In the genomic region with DNA sequence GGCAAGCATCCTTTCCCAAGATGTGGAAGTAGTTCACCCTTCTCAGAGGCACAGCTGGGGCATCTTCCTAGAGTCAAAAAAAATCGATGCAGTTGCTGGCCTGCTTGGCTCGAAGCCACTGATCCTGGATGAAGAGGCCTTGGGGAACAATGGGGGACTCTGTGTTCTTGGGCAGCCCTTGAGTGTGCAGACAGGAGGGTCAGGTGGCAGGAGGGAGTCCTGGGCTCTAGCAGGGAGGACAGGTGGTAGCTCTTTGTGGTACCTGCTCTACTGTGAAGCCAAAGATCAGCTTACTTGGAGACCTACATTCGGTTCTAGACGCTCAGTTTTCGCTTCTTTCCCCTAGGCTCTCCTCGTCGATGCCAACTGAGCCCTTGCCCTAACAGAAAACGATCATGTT, we compare ENCODE assay signal across 29 mouse cellular contexts. TPM values are rescaled to one million over a fixed set of nuclear protein-coding genes. Genes with fewer than 3 reads are reported as not detected.
"Had no signal": no experiment of that assay in that cellular context is flagged by ENCODE, and none has a peak within 500 bp of the region (broad histone marks: within the 10 kb centered on the region; RNA-seq: fewer than 3 reads in every experiment).

No protein-coding gene starts in this region.

- ATAC-seq: intestine, embryonic 15.5 days; liver, embryonic 12.5 days; midbrain, embryonic 16.5 days had no signal

- H3K27ac ChIP-seq: intestine, embryonic 15.5 days; kidney, postnatal 0 days; layer of hippocampus, adult 2 months; limb, embryonic 10.5 days; limb, embryonic 13.5 days; liver, embryonic 12.5 days; liver, embryonic 15.5 days; macrophage; neural tube, embryonic 13.5 days; stomach, embryonic 15.5 days had no signal

- H3K9me3 ChIP-seq: intestine, embryonic 15.5 days; limb, embryonic 10.5 days; limb, embryonic 13.5 days; liver, embryonic 12.5 days; liver, embryonic 15.5 days; neural tube, embryonic 13.5 days; stomach, embryonic 15.5 days had no signal

- H3K27me3 ChIP-seq: intestine, embryonic 15.5 days; limb, embryonic 13.5 days; liver, embryonic 12.5 days; liver, embryonic 15.5 days; neural tube, embryonic 13.5 days; stomach, embryonic 15.5 days had no signal

- H3K36me3 ChIP-seq: intestine, embryonic 15.5 days; limb, embryonic 10.5 days; limb, embryonic 13.5 days; liver, embryonic 12.5 days; liver, embryonic 15.5 days; neural tube, embryonic 13.5 days; stomach, embryonic 15.5 days had no signal

- DNase-seq: kidney, adult 11 months; kidney, adult 9 months; kidney, postnatal 25 days; layer of hippocampus, adult 9-11 months; layer of hippocampus, postnatal 36 days; liver; lung, adult 18-20 months; retina, postnatal 1 day; right cerebral cortex, postnatal 25 days; spleen, adult 18-20 months; thymus, adult 2 months; thymus, postnatal 14 days; thymus, postnatal 4 days had no signal

- H3K4me3 ChIP-seq: intestine, embryonic 15.5 days; layer of hippocampus, adult 2 months; limb, embryonic 10.5 days; limb, embryonic 13.5 days; liver, embryonic 12.5 days; liver, embryonic 15.5 days; myocyte; neural tube, embryonic 13.5 days; stomach, embryonic 15.5 days had no signal

- H3K4me1 ChIP-seq: limb, embryonic 10.5 days; limb, embryonic 13.5 days; neural tube, embryonic 13.5 days; stomach, embryonic 15.5 days had no signal

- H3K9ac ChIP-seq: intestine, embryonic 15.5 days; limb, embryonic 13.5 days; liver, embryonic 12.5 days; liver, embryonic 15.5 days; neural tube, embryonic 13.5 days; stomach, embryonic 15.5 days had no signal

- H3K4me2 ChIP-seq: intestine, embryonic 15.5 days; limb, embryonic 13.5 days; liver, embryonic 12.5 days; liver, embryonic 15.5 days; neural tube, embryonic 13.5 days; stomach, embryonic 15.5 days had no signal

RNA-seq across cellular contexts. Expression of gene Slc44a3, which starts 26.0 kb away (rescaled TPM):
- total RNA-seq: layer of hippocampus, adult 2 months; layer of hippocampus, postnatal 36 days; left cerebral cortex, postnatal 14 days; megakaryocyte, adult 5-6 weeks; monocyte, adult 5-6 weeks; neutrophil, adult 5-6 weeks had no signal
- polyA plus RNA-seq: macrophage had no signal
